Mouse (Mus musculus) layer of hippocampus, postnatal 36 days (tissue): ENCODE results near the gene Bhlha15. TPM values are rescaled to one million over a fixed set of nuclear protein-coding genes. Genes with fewer than 3 reads are reported as not detected.

Experiments
- DNase-seq, 2 experiments: peaks; one replicate each; pipeline ENCODE4 v3.0.0; 2022
- total RNA-seq, 2 experiments: library from RNA; stranded (reverse); gene quantifications; 2 replicates each; pipeline ENCODE4 v1.2.3; 2021

Bhlha15 gene
- total RNA-seq, 2 experiments from 2014 or later = 0.13 to 0.25 TPM

DNA sequence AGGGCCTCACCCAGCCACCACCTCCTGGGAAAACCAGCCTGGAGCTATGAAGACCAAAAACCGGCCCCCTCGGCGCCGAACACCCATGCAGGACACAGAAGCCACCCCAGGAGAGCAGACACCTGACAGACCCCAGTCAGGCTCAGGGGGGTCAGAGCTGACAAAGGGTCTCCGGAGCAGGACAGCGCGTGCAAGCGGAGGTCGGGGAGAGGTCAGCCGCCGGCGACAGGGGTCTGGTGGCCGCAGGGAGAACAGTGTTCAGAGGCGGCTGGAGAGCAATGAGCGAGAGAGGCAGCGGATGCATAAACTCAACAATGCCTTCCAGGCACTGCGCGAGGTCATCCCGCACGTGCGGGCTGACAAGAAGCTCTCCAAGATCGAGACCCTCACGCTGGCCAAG lies 940 bp downstream of the Bhlha15 start:
- DNase-seq = no peak

GRCm38 (mm10) chr5:144192673-144193072 lies 2.6 kb downstream of the Bhlha15 start:
- no peak for DNase-seq

DNA sequence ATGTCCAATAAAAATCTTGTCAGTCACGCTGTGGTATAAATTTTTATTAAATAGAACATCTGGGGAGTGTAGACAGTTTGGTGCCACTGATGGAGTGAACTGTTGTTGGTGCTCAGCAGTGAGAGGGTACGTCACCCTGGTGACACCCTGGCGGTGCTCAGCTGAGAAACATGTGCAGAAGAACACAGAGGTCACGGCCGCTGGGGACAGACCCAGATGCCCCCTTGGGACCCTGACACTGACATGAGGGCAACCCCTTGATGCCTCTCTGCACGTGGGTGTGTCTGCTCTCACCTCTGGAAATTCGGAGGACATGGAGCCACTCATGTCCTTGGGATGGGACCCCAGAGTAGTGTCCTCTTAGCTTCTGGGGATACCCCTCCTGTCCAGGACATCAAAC lies 4.3 kb downstream of the Bhlha15 start:
- no peak for DNase-seq

GRCm38 (mm10) chr5:144195567-144195966 lies 5.5 kb downstream of the Bhlha15 start:
- no peak for DNase-seq

GRCm38 (mm10) chr5:144200616-144201015 lies 10.5 kb downstream of the Bhlha15 start:
- DNase-seq = no peak

DNA sequence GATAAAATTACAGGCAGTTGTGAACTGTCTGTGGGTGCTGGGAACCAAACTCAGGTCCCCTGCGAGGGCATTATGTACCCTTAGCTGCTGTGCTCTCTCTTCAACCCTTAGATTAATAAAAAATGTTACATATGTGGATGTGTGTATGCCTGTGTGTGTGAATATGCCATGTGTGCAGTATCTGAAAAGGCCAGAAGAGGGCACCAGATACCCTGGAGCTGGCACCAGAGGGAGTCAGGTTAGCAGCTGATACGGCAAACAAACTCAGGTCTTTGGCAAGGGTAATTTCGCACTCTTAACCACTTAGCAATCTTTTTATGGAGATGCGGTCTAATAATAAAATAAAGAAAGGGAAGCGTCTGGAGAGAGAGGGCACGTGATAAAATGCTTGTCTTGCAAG lies 12.3 kb downstream of the Bhlha15 start:
- DNase-seq = no peak

- DNase-seq = no peak
Measured at GRCm38 (mm10) chr5:144203398-144203959, 13.4 kb downstream of the Bhlha15 start.

GRCm38 (mm10) chr5:144204303-144204702 lies 14.2 kb downstream of the Bhlha15 start:
- no peak for DNase-seq

GRCm38 (mm10) chr5:144204911-144205310 lies 14.8 kb downstream of the Bhlha15 start:
- no peak for DNase-seq

DNA sequence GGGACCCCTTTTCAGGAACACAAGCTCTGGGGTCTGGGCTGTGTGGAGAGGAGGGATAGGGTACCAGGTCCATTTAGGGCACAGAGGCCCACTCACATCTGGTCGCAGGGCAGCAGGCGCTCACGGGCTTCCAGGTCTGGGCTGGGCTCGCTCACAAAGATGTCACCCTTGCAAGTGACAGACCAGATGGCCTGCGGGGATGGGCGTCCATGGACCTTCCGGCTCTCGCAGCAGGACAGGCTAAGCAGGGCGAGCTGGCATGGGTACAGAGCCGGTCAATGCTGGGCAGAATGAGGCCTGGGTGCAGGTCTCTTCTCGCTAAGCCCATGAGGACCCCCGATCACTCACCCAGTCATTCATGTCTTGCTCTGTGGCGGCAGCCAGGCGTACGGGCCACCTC lies 16.0 kb downstream of the Bhlha15 start:
- DNase-seq = no peak

- DNase-seq = peak in 1 of 2 experiments; percentile 44
Measured at GRCm38 (mm10) chr5:144207478-144207877, 17.4 kb downstream of the Bhlha15 start.

DNA sequence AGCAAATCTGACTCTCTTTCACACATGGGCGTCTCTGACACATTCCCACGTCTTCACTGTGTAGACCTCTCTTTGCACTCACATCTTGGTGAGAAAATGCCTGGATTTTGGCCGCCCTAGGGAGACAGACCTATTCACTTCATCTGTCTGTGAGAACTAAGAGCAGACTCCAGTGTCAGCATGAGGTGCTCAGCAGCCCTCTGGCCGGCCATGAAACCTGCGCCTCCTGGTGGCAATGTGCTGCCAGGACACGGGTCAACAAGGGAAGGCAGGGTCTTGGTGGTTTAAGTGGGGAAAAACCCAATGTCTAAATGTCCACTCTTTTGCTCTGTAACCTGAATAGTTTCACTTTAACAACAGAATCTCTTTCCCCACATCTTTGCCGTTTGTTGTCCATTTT lies 24.4 kb downstream of the Bhlha15 start:
- no peak for DNase-seq

DNA sequence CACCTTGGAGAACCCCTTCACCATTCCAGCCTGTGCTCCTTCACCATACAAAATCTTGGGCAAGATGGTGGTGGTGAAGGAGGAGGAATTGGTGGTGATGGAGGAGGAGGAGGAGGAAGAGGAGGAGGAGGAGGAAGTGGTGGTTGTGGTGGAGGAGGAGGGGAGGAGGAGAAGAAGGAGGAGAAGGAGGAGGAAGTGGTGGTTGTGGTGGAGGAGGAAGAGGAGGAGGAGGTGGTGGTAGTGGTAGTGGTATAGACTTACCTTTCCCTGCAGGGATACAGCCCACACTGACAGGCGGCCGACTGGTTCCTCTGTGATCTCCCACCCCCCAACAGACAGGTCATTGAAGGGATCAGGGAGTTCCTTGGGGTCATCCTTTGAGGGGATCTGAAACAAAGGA lies 25.9 kb downstream of the Bhlha15 start:
- DNase-seq = no peak

GRCm38 (mm10) chr5:144218061-144218460 lies 28.0 kb downstream of the Bhlha15 start:
- DNase-seq = no peak

GRCm38 (mm10) chr5:144219306-144219705 lies 29.2 kb downstream of the Bhlha15 start:
- no peak for DNase-seq

- no peak for DNase-seq
Measured at GRCm38 (mm10) chr5:144219936-144220335, 29.9 kb downstream of the Bhlha15 start.

GRCm38 (mm10) chr5:144221305-144221704 lies 31.2 kb downstream of the Bhlha15 start:
- no peak for DNase-seq

DNA sequence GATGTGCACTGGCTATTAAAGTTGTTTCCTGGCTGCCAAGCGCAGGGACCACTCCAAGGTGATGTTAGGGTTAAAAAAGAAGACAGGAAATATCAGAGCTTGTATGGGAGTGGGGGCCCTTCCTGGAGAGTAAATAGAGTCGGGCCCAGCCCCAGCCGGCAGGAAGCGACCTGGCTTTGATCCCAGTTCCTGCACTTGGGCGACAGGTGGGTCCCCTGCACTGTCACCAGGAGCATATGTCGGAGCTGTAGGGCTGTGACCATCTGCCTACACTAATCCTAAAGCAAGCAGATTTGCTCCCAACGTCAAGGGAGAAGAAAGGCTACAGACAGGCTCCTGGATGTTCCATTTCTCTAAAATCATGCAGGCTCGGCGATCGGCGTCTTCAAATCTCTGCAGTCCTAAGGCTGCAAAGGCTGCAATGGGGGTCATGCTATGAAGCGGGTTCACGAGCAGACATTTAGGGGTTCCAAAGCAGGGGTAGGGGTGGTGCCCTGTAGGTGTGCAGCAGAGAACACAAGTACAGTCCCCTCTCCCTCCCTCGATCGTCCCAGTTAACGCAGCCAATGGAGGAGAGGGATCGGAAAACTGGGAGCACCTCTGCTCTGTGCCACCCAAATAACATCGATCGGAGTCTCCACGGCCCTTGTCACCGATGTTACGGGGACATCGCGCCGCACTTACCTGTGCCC lies 32.9 kb downstream of the Bhlha15 start:
- DNase-seq = peak in 1 of 2 experiments; percentile 23

DNA sequence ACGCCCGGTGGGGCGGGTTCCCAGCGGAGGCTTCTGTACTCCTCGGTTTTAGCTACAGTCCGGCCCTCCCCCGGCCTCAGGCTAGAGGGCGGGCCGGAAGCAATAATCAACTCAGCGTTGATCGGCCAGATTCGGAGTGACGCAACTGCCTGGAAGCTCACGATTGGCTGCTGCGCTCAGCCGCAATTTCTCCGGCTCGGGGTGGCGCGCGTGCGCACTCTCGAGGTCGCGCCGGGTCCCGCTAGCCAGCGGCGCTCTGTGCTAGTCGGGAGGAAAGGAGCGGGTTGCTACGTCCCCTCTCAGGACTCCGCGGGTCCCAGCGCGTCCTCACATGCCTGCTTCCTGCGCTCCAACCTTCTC lies 33.4 kb downstream of the Bhlha15 start, which contains the start of gene Tecpr1:
TSS of gene Tecpr1 (minus strand) at position 113 of the 360 bp plus-strand sequence.
- DNase-seq = peak; percentile 93 to 95

DNA sequence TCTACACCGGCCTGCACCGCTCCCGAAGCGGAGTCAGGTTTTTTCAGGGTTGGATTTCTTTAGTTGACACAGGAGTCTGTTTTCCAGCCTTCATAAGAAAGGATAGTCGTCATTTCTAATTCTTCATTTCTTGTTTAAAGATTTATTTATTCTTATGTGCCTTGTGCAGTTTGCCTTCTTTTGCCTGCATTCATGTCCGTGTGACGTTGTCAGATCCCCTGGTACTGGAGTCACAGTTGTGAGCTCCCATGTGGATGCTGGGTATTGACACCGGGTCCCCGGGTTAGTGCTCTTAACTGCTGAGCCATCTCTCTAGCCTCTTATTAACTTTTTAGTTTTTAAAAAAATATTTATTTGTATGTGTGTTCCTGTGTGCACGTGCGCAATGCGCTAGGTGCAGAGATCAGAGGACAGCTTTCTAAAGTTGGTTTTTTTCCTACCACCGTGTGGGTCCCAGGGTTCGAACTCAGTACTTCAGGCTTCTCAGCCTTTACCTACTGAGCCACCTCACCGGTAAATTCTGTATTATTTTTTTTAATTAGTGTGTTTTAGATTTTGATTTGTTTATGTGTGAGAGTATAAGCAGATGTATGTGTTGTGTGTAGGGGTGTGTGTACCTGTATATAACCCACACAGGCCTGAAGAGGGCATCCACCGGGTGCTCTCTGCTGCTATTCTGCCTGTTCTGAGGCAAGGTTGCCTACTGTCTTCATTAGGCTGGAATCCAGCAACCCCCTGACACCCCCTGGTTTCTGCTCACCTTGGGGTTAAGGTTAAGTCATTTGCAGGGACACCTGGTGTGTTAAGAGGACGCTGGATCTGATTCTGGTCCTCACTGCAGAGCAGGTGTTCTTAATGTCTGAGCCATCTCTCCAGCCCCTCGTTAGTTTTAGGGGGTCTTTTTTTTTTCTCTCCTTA lies 34.1 kb downstream of the Bhlha15 start:
- no peak for DNase-seq

DNA sequence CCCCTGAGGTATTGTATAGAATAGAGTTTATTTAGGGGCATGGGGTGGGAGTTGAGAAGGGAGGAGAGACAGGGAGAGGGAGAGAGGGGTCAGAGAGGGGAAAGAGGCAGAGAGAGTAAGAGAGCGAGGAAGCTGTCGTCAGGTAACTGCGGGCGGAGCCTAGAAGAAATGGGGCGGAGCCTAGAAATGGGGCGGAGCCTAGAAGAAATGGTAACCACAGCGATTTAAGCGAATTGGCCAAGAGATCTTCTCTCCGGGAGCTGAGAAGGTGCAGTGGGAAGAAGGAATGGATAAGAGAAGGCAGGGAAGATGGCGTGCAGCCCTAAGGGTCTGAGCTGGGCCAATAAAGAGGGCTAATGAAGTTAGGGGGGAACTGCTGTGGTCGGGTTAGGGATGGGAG lies 36.1 kb downstream of the Bhlha15 start:
- DNase-seq = no peak

GRCm38 (mm10) chr5:144230216-144230615 lies 40.1 kb downstream of the Bhlha15 start:
- no peak for DNase-seq

- no peak for DNase-seq
Measured at GRCm38 (mm10) chr5:144231410-144231809, 41.3 kb downstream of the Bhlha15 start.
